Mouse (Mus musculus): ENCODE measurements around the gene Tmem53.
"Not testable (repeated sequence)": the region's sequence is repeated elsewhere in the genome, so short reads cannot be mapped to it uniquely, and the experiment has no call there.

The Tmem53 gene

DNA sequence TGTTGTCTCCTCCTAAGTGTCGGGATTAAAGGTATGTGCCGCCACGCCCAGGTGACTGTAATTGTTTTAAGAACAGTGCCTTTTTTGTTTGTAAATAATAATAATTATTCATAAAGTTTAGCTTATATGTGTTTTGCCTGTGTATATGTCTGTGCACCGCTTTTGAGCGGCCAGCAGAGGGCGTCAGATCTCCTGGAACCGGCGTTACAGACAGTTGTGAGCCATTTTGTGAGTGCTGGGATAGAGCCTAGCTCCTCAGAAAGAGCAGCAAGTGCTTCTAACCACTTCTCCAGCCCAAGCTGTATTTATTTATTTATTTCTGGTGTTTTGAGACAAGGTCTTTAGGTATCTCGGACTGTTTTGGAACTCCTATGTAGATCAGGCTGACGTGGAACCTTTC lies 21.4 kb upstream of the Tmem53 start:
- DNase-seq (ENCODE audit: low read depth, low spot score), result no peak
- Histone ChIP-seq H3K36me3 (ENCODE audit: control insufficient read depth, insufficient read depth, low read length, poor library complexity, severe bottlenecking) (no peaks in the 10 kb centered on the region), H3K27me3 (ENCODE audit: control insufficient read depth, insufficient read depth, low read length, poor library complexity, severe bottlenecking) (no peaks in the 10 kb centered on the region)

DNA sequence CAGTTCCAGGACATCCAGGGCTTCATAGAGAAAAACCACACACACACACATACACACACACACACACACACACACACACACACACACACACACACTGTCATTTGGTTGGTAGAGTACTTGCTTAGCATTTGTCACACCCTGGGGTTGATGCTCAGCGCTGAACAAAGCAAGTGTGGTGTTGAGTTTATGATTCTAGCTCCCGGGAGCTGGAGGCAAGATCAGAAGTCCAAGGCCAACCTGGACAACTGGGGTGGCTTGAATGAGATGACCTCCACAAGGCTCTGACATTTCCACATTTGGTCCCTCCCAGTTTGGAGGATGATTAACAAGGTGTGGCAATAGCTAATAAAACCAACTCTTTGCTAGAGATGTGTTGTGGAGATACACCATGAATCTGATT lies 20.5 kb upstream of the Tmem53 start:
- H3K27me3 ChIP-seq (ENCODE audit: control insufficient read depth, insufficient read depth, low read length, poor library complexity, severe bottlenecking), result no peaks in the 10 kb centered on the region
- no peaks in the 10 kb centered on the region for H3K36me3 ChIP-seq (ENCODE audit: control insufficient read depth, insufficient read depth, low read length, poor library complexity, severe bottlenecking)
- DNase-seq (ENCODE audit: low read depth, low spot score), result no peak

DNA sequence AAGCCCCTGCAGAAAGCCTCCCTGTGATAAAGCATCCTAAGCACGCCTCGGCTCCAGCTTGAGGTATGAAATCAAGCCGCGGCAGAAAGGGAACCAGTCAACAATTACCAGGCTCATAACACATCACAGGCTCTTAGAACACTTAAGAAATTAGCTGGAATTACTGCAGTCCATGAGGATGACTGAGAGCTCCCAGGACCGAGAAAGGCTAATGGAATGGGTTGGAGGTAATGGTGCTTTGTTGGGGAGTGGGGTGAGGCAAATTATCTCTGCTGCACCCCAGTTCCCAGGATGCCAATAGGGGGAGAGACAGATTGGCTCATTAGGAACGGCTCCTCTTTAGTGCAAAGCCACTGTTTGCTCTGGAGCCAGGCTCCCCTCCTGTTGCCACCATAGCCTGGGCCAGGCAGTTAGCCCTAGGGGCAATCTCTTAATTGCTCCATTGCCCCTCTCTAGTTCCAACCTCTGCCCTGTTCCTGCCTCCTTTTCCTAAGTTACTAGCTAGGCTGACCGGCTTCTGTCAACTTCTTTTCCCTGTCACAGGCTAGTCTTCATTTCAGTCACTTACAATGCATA lies 17.5 kb upstream of the Tmem53 start:
- no peak for DNase-seq (ENCODE audit: low read depth, low spot score)
- Histone ChIP-seq H3K27me3 (ENCODE audit: control insufficient read depth, insufficient read depth, low read length, poor library complexity, severe bottlenecking) (no peaks in the 10 kb centered on the region), H3K36me3 (ENCODE audit: control insufficient read depth, insufficient read depth, low read length, poor library complexity, severe bottlenecking) (no peaks in the 10 kb centered on the region)

DNA sequence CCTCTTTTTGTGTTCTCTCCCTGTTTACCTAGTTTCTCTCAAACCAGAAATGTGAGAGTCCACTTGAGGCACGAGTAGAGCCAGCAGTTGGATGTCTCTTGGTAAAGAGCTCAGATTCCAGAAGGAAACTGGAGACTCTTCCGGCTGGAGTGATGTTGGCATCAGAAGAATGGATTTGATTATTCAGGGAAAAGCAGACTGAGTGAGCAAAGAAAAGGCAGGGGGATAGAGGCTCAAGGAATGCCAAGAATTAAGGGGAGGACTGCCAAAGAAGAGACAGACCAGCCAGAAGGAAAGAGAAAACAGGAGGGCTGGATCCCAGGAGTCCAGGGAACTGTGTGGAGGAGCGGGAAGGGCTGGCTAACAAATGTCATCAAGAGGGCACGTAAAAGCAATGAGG lies 15.9 kb upstream of the Tmem53 start:
- Histone ChIP-seq H3K36me3 (ENCODE audit: control insufficient read depth, insufficient read depth, low read length, poor library complexity, severe bottlenecking) (no peaks in the 10 kb centered on the region), H3K27me3 (ENCODE audit: control insufficient read depth, insufficient read depth, low read length, poor library complexity, severe bottlenecking) (no peaks in the 10 kb centered on the region)
- no peak for DNase-seq (ENCODE audit: low read depth, low spot score)

DNA sequence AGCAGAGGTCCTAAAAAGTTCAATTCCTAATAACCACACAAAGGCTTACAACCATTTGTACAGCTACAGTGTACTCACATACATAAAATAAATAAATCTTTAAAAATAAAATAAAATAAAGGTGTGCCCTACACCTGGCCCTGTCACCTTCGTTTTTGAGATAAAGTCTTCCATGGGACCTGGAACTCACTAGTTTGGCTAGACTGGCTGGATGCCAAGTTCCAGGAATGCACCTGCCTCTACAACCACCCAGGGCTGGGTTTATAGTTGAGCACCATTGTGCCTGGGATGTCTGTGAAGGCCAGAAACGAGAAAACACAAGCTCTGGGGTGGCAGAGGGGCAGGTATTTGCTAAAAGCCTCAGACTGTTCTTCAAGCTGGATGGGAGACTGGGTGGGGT lies 12.6 kb upstream of the Tmem53 start:
- no peak for DNase-seq (ENCODE audit: low read depth, low spot score)
- Histone ChIP-seq H3K27me3 (ENCODE audit: control insufficient read depth, insufficient read depth, low read length, poor library complexity, severe bottlenecking) (no peaks in the 10 kb centered on the region), H3K36me3 (ENCODE audit: control insufficient read depth, insufficient read depth, low read length, poor library complexity, severe bottlenecking) (no peaks in the 10 kb centered on the region)

DNA sequence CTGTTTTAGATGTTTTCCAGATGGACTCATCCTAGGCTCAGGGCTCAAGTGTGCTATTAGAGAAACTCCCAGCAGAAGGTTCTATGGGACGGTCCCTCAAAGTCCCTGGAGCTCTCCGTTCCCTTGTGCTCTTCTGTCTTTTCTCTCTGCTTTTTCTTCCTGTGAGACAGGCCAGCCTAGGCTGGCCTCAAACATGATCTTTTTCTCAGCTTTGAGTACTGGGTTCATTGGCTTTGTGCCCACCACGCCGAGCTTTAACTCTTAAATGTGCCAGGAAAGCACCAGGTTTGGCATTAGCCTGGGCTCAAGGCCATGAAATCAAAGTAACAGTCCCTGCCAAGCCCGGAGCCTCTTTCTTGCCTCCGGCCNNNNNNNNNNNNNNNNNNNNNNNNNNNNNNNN lies 10.9 kb upstream of the Tmem53 start:
- Histone ChIP-seq H3K27me3 (ENCODE audit: control insufficient read depth, insufficient read depth, low read length, poor library complexity, severe bottlenecking) (no peaks in the 10 kb centered on the region), H3K36me3 (ENCODE audit: control insufficient read depth, insufficient read depth, low read length, poor library complexity, severe bottlenecking) (no peaks in the 10 kb centered on the region)
- DNase-seq (ENCODE audit: low read depth, low spot score), result no peak

DNA sequence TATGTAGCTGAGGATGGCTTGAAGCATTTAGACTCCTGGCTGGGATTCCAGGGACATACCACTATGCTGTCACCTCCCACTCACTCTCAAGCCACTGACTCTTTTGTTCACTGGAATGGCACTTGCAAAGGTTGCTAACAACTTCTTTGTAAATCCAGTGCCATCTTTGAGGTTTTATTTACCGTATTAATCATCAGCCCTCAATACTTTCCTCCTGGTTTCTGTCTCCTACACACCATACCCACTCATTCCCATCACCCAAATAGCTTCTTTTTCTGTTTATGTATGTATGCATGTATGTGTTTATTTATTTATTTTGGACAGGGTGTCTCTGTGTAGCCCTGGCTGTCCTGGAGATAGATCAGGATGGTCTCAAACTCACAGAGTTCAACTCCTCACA lies 769 bp upstream of the Tmem53 start:
- Histone ChIP-seq H3K27me3 (ENCODE audit: control insufficient read depth, insufficient read depth, low read length, poor library complexity, severe bottlenecking) (no peaks in the 10 kb centered on the region; the same call in 1 of the 2 replicates), H3K36me3 (ENCODE audit: control insufficient read depth, insufficient read depth, low read length, poor library complexity, severe bottlenecking) (no peaks in the 10 kb centered on the region)
- no peak for DNase-seq (ENCODE audit: low read depth, low spot score)

DNA sequence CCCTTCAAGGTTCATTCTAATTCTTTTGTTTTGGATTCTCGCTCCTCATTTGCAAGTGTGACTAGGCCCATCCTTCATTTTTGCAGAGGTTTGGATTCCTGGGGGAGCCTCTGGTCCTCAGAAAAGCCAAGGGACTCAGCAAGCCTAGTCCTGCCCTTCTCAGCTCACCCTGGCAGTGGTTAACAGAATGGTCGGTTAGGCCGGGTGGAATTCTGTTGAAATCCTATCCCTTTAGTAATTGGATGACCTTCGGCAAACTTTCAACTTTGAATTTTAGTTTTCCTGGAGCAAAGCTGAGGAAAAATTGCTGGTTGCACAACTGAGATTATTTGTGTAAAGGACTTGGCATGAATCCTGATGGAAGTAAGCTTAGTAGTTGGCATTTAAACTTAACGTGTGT lies 600 bp downstream of the Tmem53 start:
- H3K36me3 ChIP-seq (ENCODE audit: control insufficient read depth, insufficient read depth, low read length, poor library complexity, severe bottlenecking), result no peaks in the 10 kb centered on the region
- no peaks in the 10 kb centered on the region for H3K27me3 ChIP-seq (ENCODE audit: control insufficient read depth, insufficient read depth, low read length, poor library complexity, severe bottlenecking)
- no peak for DNase-seq (ENCODE audit: low read depth, low spot score)

DNA sequence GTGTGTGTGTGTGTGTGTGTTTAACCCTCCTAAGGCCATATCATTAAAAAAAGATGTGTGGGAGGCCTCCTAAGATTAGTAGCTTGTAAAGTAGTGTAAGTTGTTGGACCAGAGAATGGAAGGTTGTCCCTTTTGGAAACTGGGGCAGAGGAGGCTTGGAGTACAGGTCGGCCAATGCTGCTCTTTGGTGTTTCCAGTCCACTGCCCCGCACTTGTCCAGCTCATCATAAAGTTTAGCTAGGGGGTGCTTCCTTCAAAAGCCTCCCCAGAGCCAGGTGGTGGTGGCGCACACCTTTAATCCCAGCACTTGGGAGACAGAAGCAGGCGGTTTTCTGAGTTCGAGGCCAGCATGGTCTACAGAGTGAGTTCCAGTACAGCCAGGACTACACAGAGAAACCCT lies 1.0 kb downstream of the Tmem53 start:
- H3K27me3 ChIP-seq (ENCODE audit: control insufficient read depth, insufficient read depth, low read length, poor library complexity, severe bottlenecking), result no peaks in the 10 kb centered on the region
- DNase-seq (ENCODE audit: low read depth, low spot score), result no peak
- no peaks in the 10 kb centered on the region for H3K36me3 ChIP-seq (ENCODE audit: control insufficient read depth, insufficient read depth, low read length, poor library complexity, severe bottlenecking)

DNA sequence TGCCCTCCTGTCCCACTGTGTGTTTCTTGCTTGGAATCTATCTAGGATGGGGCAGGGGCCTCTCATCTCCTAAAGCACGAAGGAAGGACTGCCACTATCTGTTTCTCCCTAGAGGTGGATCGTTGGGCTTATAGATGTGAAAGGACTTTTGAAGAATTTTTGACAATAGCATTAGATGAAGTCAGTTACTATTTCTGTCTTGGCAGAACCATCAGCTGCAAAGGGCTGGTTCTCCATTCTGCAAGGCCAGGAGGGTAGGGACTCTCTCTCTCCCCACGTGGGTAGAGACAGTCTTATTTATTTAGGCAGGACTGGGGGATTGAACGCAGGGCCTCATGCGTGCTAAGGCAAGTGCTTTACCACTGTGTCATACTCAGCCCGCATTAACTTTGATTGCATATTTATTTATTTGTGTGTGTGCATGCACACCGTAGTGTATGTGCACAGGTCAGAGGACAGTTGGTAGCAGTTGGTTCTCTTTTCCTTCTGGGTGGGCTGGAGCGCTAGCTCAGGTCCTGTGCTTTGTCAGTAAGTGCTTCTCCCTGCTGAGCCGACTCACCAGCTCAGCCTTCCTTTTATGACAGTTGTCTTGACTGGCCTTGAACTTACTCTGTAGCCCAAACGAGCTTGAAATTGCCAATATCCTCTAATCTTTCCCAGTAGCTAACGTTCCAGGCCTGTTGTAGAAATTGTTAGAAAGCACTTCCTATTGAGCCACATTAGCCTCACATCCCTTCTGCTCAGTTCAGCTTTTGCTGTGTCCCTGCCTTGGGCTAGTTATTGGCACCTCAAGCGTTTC lies 1.7 kb downstream of the Tmem53 start:
- DNase-seq (ENCODE audit: low read depth, low spot score), result no peak
- no peaks in the 10 kb centered on the region for H3K27me3 ChIP-seq (ENCODE audit: control insufficient read depth, insufficient read depth, low read length, poor library complexity, severe bottlenecking)
- no peaks in the 10 kb centered on the region for H3K36me3 ChIP-seq (ENCODE audit: control insufficient read depth, insufficient read depth, low read length, poor library complexity, severe bottlenecking)

DNA sequence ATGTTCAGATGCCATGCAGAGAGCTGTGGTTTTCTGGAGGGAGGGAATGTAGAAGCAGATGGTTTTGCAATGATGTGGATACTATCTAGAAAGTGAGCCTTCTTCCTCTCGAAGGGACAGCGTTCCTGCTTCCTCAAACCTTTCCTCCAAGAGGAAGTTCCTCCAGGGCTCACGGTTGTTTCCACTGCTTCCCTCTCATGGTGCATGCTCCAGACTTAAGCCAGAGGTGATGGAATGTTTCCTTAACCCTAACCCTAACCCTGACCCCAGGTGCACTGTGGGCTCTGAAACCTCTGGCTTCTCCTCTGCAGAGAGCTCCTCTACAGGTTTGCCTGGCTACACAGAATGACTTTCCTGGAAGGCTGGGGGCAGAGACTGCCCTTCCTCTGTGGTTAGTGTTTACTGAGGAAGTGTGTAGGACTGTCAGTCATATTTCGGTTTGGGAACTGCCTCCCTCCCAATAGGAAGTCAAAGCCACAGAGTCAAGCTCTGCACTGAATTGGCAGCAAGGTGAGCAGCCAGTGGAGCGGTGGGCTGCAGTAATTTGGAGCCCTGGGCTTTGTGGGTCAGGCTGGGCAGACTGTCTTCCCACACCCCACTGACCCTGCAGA lies 2.4 kb downstream of the Tmem53 start:
- Histone ChIP-seq H3K36me3 (ENCODE audit: control insufficient read depth, insufficient read depth, low read length, poor library complexity, severe bottlenecking) (no peaks in the 10 kb centered on the region), H3K27me3 (ENCODE audit: control insufficient read depth, insufficient read depth, low read length, poor library complexity, severe bottlenecking) (no peaks in the 10 kb centered on the region)
- no peak for DNase-seq (ENCODE audit: low read depth, low spot score)

DNA sequence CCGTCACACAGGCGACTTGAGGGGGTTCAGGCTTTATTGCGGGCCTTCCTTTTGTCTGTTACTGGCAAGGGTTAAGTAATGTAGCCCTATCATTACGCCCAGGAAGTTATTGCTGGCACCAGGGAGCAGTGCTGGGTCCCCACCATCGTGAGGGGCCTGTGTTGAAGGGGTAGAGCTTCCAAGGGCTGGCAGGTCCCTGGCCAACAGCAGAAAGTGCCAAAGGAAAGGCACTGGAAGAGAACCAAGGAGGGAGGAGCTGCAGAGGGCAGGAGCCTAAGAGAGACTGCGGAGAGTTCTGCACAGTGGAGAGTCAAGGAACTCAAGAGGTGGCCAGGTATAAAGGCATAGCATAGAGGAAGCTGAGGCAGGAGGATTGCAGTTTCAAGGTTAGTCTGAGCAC lies 2.9 kb downstream of the Tmem53 start:
- Histone ChIP-seq H3K36me3 (ENCODE audit: control insufficient read depth, insufficient read depth, low read length, poor library complexity, severe bottlenecking) (no peaks in the 10 kb centered on the region), H3K27me3 (ENCODE audit: control insufficient read depth, insufficient read depth, low read length, poor library complexity, severe bottlenecking) (no peaks in the 10 kb centered on the region)
- DNase-seq (ENCODE audit: low read depth, low spot score), result no peak

DNA sequence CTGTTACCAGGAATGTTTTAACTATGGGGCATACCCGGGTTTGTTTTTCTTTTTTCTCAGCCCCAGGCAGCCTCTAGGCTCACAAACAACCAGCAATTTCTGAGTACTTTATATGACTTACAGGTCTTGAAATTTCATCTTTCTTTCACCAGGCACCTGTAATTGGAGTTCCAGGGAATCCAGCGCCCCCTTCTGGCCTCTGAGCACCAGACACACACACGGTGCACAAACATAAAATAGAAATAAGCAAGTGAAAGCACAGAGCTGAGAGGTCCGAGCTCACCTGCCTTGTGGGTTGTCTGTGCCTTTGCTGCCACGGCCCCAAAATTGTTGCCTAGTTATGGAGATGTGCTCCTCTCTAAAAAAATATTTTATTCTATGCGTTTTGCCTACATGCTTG lies 8.2 kb downstream of the Tmem53 start:
- not testable (repeated sequence) for H3K27me3 ChIP-seq (ENCODE audit: control insufficient read depth, insufficient read depth, low read length, poor library complexity, severe bottlenecking); H3K36me3 ChIP-seq (ENCODE audit: control insufficient read depth, insufficient read depth, low read length, poor library complexity, severe bottlenecking); DNase-seq (ENCODE audit: low read depth, low spot score)

DNA sequence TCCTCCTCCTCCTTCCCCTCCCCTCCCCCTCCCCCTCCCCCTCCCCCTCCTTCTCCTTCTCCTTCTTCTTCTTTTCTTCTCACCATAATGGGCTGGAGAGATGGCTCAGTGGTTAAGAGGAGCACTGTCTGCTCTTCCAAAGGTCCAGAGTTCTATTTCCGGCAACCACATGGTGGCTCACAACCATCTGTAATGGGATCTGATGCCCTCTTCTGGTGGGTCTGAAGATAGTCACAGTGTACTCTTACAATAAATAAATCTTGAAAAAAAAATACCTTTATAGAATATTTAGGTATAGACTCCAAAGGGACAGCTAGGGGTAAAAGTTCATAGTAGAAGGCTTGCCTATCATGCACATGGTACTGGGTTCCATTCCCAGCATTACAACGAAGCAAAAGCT lies 9.5 kb downstream of the Tmem53 start:
- Histone ChIP-seq H3K36me3 (ENCODE audit: control insufficient read depth, insufficient read depth, low read length, poor library complexity, severe bottlenecking) (no peaks in the 10 kb centered on the region), H3K27me3 (ENCODE audit: control insufficient read depth, insufficient read depth, low read length, poor library complexity, severe bottlenecking) (no peaks in the 10 kb centered on the region)
- DNase-seq (ENCODE audit: low read depth, low spot score), result no peak

DNA sequence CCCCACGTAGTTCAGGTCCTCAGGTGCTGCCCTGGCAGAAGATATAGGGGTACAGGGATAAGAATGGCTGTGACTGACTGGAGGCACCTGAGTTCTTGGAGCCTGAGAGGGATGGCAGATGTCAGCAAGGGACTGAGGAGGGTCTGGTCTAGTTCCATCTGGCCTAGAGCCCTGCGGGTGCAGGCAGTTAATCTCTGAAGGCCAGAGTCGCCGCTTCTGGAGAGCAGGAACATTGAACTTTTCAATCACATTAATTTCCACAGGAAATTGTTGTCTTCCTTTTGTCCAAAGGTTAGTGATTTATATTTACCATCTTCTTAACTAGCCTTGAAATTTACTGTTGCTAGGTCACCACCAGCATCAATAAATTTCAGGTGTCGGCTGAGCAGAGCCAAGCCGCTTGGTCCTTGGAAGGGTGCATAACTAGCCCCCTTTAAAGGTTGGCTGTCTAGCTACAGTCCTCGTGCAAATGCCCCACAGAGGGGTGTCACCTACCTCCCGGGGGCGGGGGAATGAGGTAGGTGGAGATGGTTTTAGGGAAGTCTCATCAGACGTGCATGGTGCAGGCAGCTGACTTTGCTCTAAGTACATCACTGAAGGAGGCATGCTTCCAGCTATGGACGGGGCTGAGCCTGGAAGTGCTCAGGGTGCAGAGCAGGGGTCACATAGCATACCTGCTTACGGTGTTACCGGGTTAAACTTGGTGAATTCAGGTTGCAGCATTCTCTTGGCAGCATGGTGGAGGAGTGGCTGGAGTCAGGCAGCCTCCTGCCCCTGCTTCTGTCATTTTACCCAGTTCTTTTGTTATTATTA lies 10.6 kb downstream of the Tmem53 start:
- Histone ChIP-seq H3K36me3 (ENCODE audit: control insufficient read depth, insufficient read depth, low read length, poor library complexity, severe bottlenecking) (no peaks in the 10 kb centered on the region), H3K27me3 (ENCODE audit: control insufficient read depth, insufficient read depth, low read length, poor library complexity, severe bottlenecking) (no peaks in the 10 kb centered on the region)
- no peak for DNase-seq (ENCODE audit: low read depth, low spot score)
